Comparison of ENCODE assay signal across 15 mouse cellular contexts in the genomic region with DNA sequence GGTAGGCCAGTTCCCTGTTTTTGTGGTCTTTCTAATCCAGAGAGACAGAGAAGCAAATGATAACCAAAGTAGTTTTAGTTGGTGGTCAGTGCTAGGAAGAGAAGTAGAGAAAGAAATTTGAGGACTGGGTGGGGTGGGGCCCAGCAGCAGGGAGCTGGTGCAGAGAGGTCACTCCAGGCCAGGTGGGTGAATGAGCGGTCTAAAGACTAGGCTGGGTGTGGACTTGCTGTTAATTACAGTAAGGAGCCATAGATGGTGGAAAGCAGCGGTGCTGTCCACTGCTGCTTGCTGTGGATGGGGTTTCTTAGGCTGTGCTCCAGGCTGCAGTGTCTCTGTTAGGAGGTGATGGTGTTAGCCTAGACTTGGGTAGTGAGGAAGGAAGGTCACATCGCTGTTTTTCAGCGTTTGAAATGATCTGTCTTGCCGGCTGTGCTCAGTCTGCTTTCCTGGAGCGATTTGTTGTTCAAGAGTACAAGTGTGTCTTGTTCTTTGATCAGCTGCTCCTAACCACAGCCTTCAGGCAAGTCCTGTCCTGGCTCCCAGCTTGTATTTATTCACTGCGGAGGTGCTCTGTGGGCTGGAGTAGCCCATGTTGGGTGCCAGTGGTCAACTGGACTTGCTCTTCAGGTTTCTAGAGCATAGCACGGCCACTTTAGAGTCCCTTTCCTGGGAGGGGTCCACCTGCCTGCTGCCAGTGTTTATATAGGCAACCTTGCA.
DNase-seq lines count a peak whose midpoint lies in the region; ATAC-seq and TF ChIP-seq lines count a peak whose summit lies in the region.
"Had no signal": no experiment of that assay in that cellular context is flagged by ENCODE, and none has a peak within 500 bp of the region (broad histone marks: within the 10 kb centered on the region; RNA-seq: fewer than 3 reads in every experiment).

No protein-coding gene starts in this region.

- H3K9me3 ChIP-seq in lung, postnatal 0 days (ENCODE audit: low read length) = no peaks in the 10 kb centered on the region
- no peaks in the 10 kb centered on the region for H3K9me3 ChIP-seq in ES-Bruce4 (replicated peaks; ENCODE audit: control insufficient read depth, insufficient read depth, low read length, poor library complexity, severe bottlenecking)
- H3K9me3 ChIP-seq in hindbrain, embryonic 12.5 days (replicated peaks) = no peaks in the 10 kb centered on the region
- H3K9me3 ChIP-seq: neural tube, embryonic 12.5 days had no signal

- no peak for TF ChIP-seq EP300 in lung, postnatal 0 days (IDR thresholded peaks at IDR 0.05)
- peak; percentile 70 for TF ChIP-seq EP300 in ES-Bruce4 (IDR thresholded peaks at IDR 0.05; ENCODE audit: insufficient read depth, low read depth, low read length)

- TF ChIP-seq POLR2A in ES-Bruce4 (IDR thresholded peaks at IDR 0.05; ENCODE audit: insufficient read depth, low read length) = no peak

- 41% methylated on average over 8 of the region's 8 CpGs for WGBS in lung, postnatal 0 days
- WGBS in hindbrain, embryonic 12.5 days = 79% methylated on average over 8 of the region's 8 CpGs

- no peak overlapping the region for H3K4me3 ChIP-seq in lung, postnatal 0 days (ENCODE audit: low read depth, low read length)
- no peak overlapping the region for H3K4me3 ChIP-seq in ES-Bruce4 (ENCODE audit: low read depth, low read length)
- H3K4me3 ChIP-seq in hindbrain, embryonic 12.5 days = no peak overlapping the region
- H3K4me3 ChIP-seq: erythroblast, embryonic 14.5 days; neural tube, embryonic 12.5 days had no signal

- no peak for TF ChIP-seq CTCF in lung, postnatal 0 days (IDR thresholded peaks at IDR 0.05)
- no peak for TF ChIP-seq CTCF in ES-Bruce4 (IDR thresholded peaks at IDR 0.05; ENCODE audit: low read depth, low read length)

- peaks cover 11% of the 10 kb centered on the region; the same call in 1 of the 2 replicates for H3K4me1 ChIP-seq in lung, postnatal 0 days (ENCODE audit: insufficient read depth, low read depth, low read length)
- H3K4me1 ChIP-seq in ES-Bruce4 (ENCODE audit: control insufficient read depth, insufficient read depth, low read length) = peaks cover 6% of the 10 kb centered on the region
- peaks cover 20% of the 10 kb centered on the region for H3K4me1 ChIP-seq in hindbrain, embryonic 12.5 days

- no peaks in the 10 kb centered on the region for H3K36me3 ChIP-seq in lung, postnatal 0 days (ENCODE audit: insufficient read depth, low read length)
- H3K36me3 ChIP-seq in ES-Bruce4 (ENCODE audit: control insufficient read depth, insufficient read depth, low read length, poor library complexity, severe bottlenecking) = no peaks in the 10 kb centered on the region
- H3K36me3 ChIP-seq in splenic B cell, adult 2 months (ENCODE audit: control insufficient read depth, insufficient read depth, low read length, poor library complexity, severe bottlenecking) = no peaks in the 10 kb centered on the region
- H3K36me3 ChIP-seq in hindbrain, embryonic 12.5 days = no peaks in the 10 kb centered on the region
- H3K36me3 ChIP-seq: neural tube, embryonic 12.5 days had no signal

- no peak overlapping the region for H3K9ac ChIP-seq in lung, postnatal 0 days (replicated peaks; ENCODE audit: low read depth)
- no peak overlapping the region for H3K9ac ChIP-seq in ES-Bruce4 (ENCODE audit: low read depth, poor library complexity, severe bottlenecking)
- H3K9ac ChIP-seq in hindbrain, embryonic 12.5 days = no peak overlapping the region
- H3K9ac ChIP-seq: neural tube, embryonic 12.5 days had no signal

- no peak overlapping the region for H3K4me2 ChIP-seq in lung, postnatal 0 days (replicated peaks; ENCODE audit: low read depth, low read length)
- H3K4me2 ChIP-seq in hindbrain, embryonic 12.5 days (replicated peaks) = no peak overlapping the region
- H3K4me2 ChIP-seq: midbrain, embryonic 11.5 days; neural tube, embryonic 12.5 days had no signal

- H3K27me3 ChIP-seq in lung, postnatal 0 days (replicated peaks; ENCODE audit: insufficient read depth, low read length) = no peaks in the 10 kb centered on the region
- no peaks in the 10 kb centered on the region for H3K27me3 ChIP-seq in ES-Bruce4 (ENCODE audit: control insufficient read depth, insufficient read depth, low read length, poor library complexity, severe bottlenecking)
- no peaks in the 10 kb centered on the region for H3K27me3 ChIP-seq in splenic B cell, adult 2 months (ENCODE audit: control insufficient read depth, insufficient read depth, low read length, poor library complexity, severe bottlenecking)
- no peaks in the 10 kb centered on the region for H3K27me3 ChIP-seq in hindbrain, embryonic 12.5 days
- H3K27me3 ChIP-seq: neural tube, embryonic 12.5 days had no signal

- H3K27ac ChIP-seq in lung, postnatal 0 days (ENCODE audit: low read length) = no peak overlapping the region
- H3K27ac ChIP-seq in ES-Bruce4 (ENCODE audit: insufficient read depth, low read length) = peak overlapping the region; percentile 24
- no peak overlapping the region for H3K27ac ChIP-seq in hindbrain, embryonic 12.5 days
- H3K27ac ChIP-seq: hindbrain, postnatal 0 days; neural tube, embryonic 12.5 days had no signal

- peak; percentile 19 to 51 for DNase-seq in lung, adult 18-20 months
- no peak for DNase-seq in lung, postnatal 0 days (ENCODE audit: low spot score)
- DNase-seq in splenic B cell, adult 2 months (ENCODE audit: low read depth, low spot score) = peak; percentile 30
- DNase-seq in layer of hippocampus, postnatal 14 days (ENCODE audit: low spot score in 2 of 2) = no peak
- no peak for DNase-seq in cerebellum, postnatal 25 days
- DNase-seq: adrenal gland, postnatal 36 days; layer of hippocampus, adult 9-11 months; left cerebral cortex, postnatal 4 days had no signal

- no peak for ATAC-seq in lung, postnatal 0 days
- peak; percentile 39 for ATAC-seq in common myeloid progenitor, adult 5-6 weeks (replicated peaks; ENCODE audit: low read depth, poor library complexity, severe bottlenecking)
- ATAC-seq in hindbrain, embryonic 12.5 days (ENCODE audit: low FRiP score) = no peak
- ATAC-seq: hindbrain, postnatal 0 days had no signal

Comparison
In these comparisons a context has a peak if more than half of its experiments do, and no peak if none do; other contexts are left out.
1. DNase-seq: peak in lung, adult 18-20 months (2 of 2) and splenic B cell, adult 2 months (single experiment); none in lung, postnatal 0 days (single experiment), layer of hippocampus, postnatal 14 days (0 of 2) and cerebellum, postnatal 25 days (0 of 2).